Mouse (Mus musculus): ENCODE data around the gene Eml6.

- TF ChIP-seq CTCF (IDR thresholded peaks at IDR 0.05; ENCODE audit: low read depth, low read length) (no peak), GATA1 (IDR thresholded peaks at IDR 0.05; ENCODE audit: borderline replicate concordance, low read length) (no peak), POLR2AphosphoS5 (IDR thresholded peaks at IDR 0.05; ENCODE audit: insufficient replicate concordance, low read depth, low read length) (no peak), GATA2 (IDR thresholded peaks at IDR 0.05; ENCODE audit: borderline replicate concordance, low read depth, low read length) (no peak), TAL1 (conservative IDR thresholded peaks at IDR 0.05; ENCODE audit: low read depth, low read length) (no peak)
These were observed 310.3 kb downstream of the Eml6 start for GRCm38 (mm10) chr11:29715499-29715898.

Measured in G1E (cell line).